Mouse (Mus musculus) E14TG2a.4 (cell line): Measurements from ENCODE around the gene Mcm2.
A peak's percentile ranks its signal among the peaks of the same experiment; 100 is the strongest.

ENCODE experiments used
- H3K27me3 ChIP-seq: 2 replicates; pipeline ENCODE4 v1.6.1; 2014; ENCODE audit warnings: low read length, control low read depth; ENCODE audit not compliant: insufficient read depth
- H3K36me3 ChIP-seq: 2 replicates; pipeline ENCODE4 v1.6.1; 2014; ENCODE audit warnings: low read length, control low read depth; ENCODE audit not compliant: insufficient read depth
- H3K4me1 ChIP-seq: replicated peaks from 2 replicates; pipeline ENCODE4 v1.6.1; 2014; ENCODE audit warnings: low read depth, low read length, control low read depth
- H3K4me3 ChIP-seq: replicated peaks from 2 replicates; pipeline ENCODE4 v1.5.1; 2014; ENCODE audit warnings: mild to moderate bottlenecking, low read length
- H3K9me3 ChIP-seq: 2 replicates; pipeline ENCODE4 v1.6.1; 2014; ENCODE audit warnings: low read length, control low read depth
- CTCF ChIP-seq: conservative IDR thresholded peaks from 2 replicates; pipeline ENCODE4 v1.5.1; 2014; ENCODE audit warnings: low read length
- NANOG ChIP-seq: IDR thresholded peaks from 2 replicates; pipeline ENCODE4 v1.6.1; 2014; ENCODE audit warnings: borderline replicate concordance, low read length, mixed read lengths
- POU5F1 ChIP-seq: IDR thresholded peaks from 2 replicates; pipeline ENCODE4 v1.6.1; 2014; ENCODE audit warnings: low read length, borderline replicate concordance

Mcm2 gene

GRCm38 (mm10) chr6:88916153-88916552 lies 17.6 kb upstream of the Mcm2 start:
- no peak for TF ChIP-seq NANOG
- peak; percentile 69 for TF ChIP-seq CTCF
- TF ChIP-seq POU5F1, result no peak
- H3K9me3 ChIP-seq, result no peaks in the 10 kb centered on the region
- H3K27me3 ChIP-seq, result peaks cover 29% of the 10 kb centered on the region
- H3K4me3 ChIP-seq, result no peak overlapping the region
- peaks cover 8% of the 10 kb centered on the region for H3K4me1 ChIP-seq
- peaks cover 7% of the 10 kb centered on the region; the same call in 1 of the 2 replicates for H3K36me3 ChIP-seq

DNA sequence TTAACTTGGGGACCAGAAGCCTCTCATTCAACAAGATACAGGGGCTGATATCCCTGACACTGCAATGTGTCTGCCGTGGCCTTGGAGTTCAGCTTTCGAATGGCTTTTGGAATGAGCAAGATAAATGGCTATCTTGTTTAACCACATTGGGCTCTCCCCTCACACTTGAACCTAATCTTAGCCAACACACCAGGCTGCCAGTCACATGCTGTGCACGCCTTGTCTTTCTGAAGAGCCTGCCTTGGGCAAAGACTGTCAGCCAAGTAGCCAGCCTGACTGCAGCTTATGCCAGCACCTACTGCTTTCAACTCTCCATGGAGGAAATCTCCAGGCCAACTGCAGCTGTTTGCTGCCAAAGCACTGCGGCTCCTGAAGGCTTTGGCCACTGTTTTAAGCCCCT lies 16.9 kb upstream of the Mcm2 start:
- no peak for TF ChIP-seq NANOG
- no peak for TF ChIP-seq CTCF
- no peak for TF ChIP-seq POU5F1
- peaks cover 13% of the 10 kb centered on the region for H3K36me3 ChIP-seq
- H3K4me3 ChIP-seq, result no peak overlapping the region

DNA sequence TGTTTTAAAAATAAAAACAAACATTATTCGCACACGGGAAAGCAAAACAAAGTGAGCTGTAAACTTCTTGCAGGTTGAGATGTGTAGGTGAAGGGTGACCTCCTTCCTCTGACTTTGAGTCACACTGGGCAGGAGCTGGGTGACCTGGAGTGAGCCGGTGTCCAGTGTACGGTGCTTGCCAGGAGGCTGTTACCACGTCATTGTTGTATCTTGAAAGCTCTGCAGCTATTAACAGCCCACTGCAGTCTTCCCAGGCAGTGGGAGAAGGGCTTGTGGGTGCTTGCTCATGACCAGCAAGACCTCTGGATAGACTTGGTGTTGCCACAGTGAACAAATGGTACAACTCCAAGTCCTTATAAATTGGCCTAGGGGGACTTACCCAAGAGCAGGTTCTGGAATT lies 16.2 kb upstream of the Mcm2 start:
- H3K4me1 ChIP-seq, result peaks cover 14% of the 10 kb centered on the region
- H3K9me3 ChIP-seq, result no peaks in the 10 kb centered on the region
- peaks cover 20% of the 10 kb centered on the region for H3K36me3 ChIP-seq
- TF ChIP-seq POU5F1, result no peak
- no peak for TF ChIP-seq CTCF
- no peak for TF ChIP-seq NANOG
- H3K4me3 ChIP-seq, result no peak overlapping the region
- peaks cover 21% of the 10 kb centered on the region for H3K27me3 ChIP-seq

More for the DNA sequence above, 16.9 kb upstream of the Mcm2 start:
- Histone ChIP-seq H3K9me3 (no peaks in the 10 kb centered on the region), H3K4me1 (peaks cover 14% of the 10 kb centered on the region), H3K27me3 (peaks cover 25% of the 10 kb centered on the region)

- peaks cover 13% of the 10 kb centered on the region for H3K27me3 ChIP-seq
- H3K9me3 ChIP-seq, result no peaks in the 10 kb centered on the region
- peaks cover 32% of the 10 kb centered on the region for H3K36me3 ChIP-seq
- no peak for TF ChIP-seq POU5F1
- no peak for TF ChIP-seq NANOG
- TF ChIP-seq CTCF, result no peak
- H3K4me3 ChIP-seq, result no peak overlapping the region
- peaks cover 14% of the 10 kb centered on the region for H3K4me1 ChIP-seq
These were observed 14.9 kb upstream of the Mcm2 start for GRCm38 (mm10) chr6:88913440-88913839.

DNA sequence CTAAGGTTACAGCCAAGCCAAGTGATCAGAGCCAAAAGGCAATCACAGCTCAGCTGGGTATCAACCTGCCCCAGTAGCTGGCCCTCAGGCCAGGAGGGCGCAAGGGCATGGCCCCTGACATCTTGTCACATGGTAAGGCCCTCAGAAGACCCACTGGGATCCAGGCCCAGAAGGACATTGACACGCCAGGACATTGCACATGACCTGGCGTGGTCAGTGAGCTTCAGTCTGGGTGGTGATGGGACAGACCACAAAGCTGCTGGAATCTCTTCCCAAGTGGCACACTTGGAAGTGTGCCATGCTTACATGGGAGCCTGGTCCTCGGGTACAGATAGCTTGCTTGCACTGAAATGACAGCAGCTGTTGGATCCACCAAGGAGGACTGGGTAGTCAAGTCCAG lies 14.4 kb upstream of the Mcm2 start:
- Histone ChIP-seq H3K4me1 (peaks cover 14% of the 10 kb centered on the region), H3K27me3 (peaks cover 9% of the 10 kb centered on the region), H3K9me3 (no peaks in the 10 kb centered on the region), H3K4me3 (no peak overlapping the region), H3K36me3 (peaks cover 36% of the 10 kb centered on the region)
- TF ChIP-seq CTCF (no peak), NANOG (no peak), POU5F1 (no peak)

- Histone ChIP-seq H3K36me3 (peaks cover 47% of the 10 kb centered on the region), H3K9me3 (no peaks in the 10 kb centered on the region), H3K27me3 (no peaks in the 10 kb centered on the region), H3K4me3 (no peak overlapping the region), H3K4me1 (peaks cover 49% of the 10 kb centered on the region)
- TF ChIP-seq NANOG, result no peak
- no peak for TF ChIP-seq POU5F1
- no peak for TF ChIP-seq CTCF
These were observed 10.6 kb upstream of the Mcm2 start for GRCm38 (mm10) chr6:88909151-88909550.

- Histone ChIP-seq H3K4me1 (peaks cover 61% of the 10 kb centered on the region), H3K27me3 (no peaks in the 10 kb centered on the region), H3K4me3 (peak overlapping the region; percentile 8), H3K36me3 (peaks cover 41% of the 10 kb centered on the region), H3K9me3 (no peaks in the 10 kb centered on the region)
- peak; percentile 91 for TF ChIP-seq CTCF
- no peak for TF ChIP-seq NANOG
These were observed 8.0 kb upstream of the Mcm2 start for GRCm38 (mm10) chr6:88906369-88907108.

DNA sequence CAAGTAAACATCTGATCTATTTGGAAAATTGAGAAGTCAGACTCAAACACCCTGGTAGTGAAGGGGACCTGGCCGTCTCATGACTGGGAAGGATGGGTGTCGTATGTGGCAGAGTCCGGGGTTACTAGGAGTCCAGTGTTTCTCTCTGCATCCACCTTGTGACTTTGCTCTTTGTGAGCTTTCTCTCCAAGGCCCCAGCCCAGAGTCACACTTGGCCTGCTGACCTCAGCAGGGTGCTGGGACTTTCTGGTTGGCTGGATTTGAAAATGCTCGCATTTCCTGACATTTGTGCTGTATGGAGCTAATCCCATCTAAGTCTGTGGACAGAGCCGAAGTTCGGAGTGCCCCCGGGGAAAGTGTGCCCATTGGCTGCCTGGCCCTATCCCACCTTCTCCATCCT lies 6.5 kb upstream of the Mcm2 start:
- no peak for TF ChIP-seq NANOG
- TF ChIP-seq CTCF, result no peak
- TF ChIP-seq POU5F1, result no peak
- no peak overlapping the region for H3K4me3 ChIP-seq
- H3K4me1 ChIP-seq, result peaks cover 60% of the 10 kb centered on the region
- no peaks in the 10 kb centered on the region for H3K9me3 ChIP-seq
- peaks cover 29% of the 10 kb centered on the region for H3K36me3 ChIP-seq
- no peaks in the 10 kb centered on the region for H3K27me3 ChIP-seq
